Mouse (Mus musculus) kidney, adult 9 months (tissue): ENCODE results near the gene Pld1.

Source experiments
- DNase-seq: peaks from one replicate; pipeline ENCODE4 v3.0.0; 2022

The Pld1 gene

DNA sequence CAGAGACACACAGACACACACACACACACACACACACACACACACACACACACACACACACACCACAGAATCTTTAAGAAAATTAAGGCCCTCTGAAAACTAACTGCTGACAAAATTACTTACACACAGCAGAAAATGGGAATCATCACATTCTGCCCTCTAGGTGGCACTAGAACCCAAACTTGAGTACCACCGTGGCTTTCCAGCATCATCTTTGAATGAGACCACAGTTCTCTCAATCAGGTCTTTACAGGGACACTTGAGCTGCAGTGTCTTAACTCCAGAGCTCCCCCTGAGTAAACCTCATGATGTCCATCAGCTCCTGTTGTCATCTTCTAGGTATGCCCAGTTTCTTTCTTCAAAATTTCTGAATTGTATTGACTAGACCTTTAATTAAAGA, 227.1 kb downstream of the Pld1 start:
- DNase-seq, result peak; percentile 70

DNA sequence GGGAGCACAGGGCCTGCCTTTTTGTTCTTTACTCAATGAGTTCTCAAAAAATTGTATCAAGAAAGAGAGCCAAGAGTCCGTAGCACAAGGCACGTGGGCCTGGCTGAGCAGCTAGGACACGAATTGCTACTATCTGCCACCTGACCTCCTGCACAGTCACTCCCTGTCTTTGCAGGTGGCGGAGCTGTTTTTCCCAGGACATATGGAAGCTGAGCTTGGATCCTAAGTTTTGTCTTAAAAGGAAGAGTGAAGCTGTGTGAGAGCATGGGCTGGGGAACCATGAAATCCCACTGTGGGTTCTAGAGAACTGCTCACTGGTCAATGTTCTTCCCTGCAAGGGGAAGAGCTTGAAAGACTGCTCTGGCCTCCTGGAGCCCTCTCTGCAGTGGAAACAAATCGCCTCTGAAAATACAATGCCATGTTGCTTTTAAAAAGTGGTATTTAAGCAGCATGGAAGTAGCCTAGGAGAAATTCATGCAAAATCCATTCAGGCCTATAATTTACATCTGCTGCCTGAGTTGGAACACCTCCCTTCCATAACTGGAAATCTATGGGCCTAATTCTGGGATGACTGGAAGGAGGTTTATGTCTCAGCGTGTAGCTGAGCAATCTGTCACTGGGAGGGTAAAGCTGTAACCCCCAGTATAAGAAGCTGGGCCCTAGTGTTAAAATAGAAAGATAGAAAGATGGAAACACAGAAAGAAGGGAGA, 229.5 kb downstream of the Pld1 start:
- no peak for DNase-seq

DNA sequence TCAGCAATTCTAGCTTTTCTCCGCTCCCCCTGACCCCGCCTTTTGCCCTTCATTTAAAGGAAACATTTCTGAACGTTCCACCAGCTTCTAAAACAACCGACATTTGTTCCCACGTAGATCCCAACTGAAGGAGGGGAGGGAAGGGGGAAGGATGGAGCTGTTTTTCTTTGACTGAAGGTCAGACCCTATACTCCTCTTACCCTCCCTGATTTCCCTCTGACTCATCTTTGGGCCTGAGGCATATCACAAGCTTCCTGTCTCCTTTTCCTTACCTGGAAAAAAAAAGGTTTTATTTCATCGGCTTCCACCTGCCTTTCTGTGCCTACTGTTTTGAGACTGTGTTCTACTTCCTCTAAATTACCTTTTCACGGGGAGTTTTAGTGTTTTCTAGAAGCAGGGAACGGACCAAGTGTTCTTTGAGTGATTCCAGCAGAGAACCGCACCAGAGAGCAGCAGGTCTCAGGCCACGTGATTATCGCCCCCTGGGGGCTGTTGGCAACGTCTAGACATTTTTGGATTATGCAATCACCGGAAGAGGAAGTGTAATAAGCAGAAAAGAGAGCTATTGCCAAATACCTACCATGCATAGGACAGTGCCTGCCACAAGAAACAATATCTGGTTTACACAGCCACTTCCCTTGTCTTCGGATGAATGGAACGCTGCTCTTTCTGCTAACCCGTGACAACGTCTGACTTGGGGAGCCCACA, 232.6 kb downstream of the Pld1 start:
- DNase-seq, result peak; percentile 81

DNA sequence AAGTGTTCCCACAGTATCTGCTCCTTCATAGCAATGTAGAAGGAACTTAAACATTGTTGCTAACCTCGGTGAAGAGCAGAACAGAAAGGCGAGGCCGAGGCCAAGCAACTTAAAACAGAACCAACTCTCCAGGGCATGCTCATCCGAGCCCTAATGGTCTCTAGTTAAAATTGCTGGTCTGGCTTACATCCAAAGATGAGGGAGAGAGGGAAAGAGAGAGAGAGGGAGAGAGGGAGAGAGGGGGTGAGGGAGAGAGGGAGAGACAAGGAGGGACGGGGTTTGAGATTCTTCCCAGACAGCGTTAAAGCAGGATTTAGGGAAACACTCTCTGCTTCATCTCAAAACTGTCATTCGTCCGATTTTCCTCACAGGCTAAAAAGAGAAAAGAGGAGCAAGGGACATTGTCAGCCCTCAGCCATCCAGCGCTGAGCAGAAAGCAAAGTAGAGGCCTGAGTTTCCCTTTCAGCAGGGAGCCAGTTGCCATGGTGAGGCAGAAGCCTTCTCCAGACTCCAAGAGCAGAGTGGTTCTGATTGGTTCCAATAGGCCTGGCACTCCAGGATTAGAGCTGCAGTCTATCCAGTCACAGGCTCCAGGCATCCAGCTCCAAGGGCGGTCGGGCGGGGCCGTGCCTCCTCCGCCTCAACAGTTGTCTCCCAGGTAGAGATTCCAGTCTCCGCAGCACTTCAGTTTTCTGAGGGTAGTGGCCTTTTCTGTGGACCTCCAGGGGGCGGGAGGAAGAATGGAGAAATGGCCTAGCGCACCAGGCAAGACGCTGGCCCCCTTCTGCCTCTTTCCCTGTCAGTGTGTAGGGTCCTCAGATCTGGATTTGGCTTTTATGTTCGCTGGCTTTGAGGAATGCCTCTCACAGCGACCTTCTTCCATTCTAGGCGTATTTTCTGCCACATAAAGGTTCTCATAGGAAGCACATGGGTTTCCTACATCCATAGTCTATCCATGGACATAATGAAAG, 237.8 kb downstream of the Pld1 start:
- no peak for DNase-seq

DNA sequence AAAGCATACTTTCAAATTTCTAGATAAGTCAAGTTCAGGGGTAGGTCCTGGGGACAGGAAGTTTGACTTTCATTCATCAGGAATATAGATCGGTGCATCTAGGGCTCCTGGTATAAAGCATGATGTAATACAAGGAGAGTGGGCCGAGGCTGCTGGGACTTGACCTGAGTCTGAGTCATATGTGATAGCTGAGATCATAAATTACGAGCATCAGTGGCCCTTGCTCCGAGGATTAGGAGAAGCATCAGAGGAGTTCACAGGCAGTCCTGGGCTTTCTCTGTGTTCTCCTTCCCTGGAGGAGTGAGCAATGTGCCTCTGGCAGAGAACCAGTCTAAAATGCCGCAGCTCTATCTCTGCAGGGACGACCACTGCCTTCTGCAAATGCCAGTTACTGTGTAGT, 239.8 kb downstream of the Pld1 start:
- DNase-seq, result no peak
